Mouse (Mus musculus): ENCODE measurements around the gene Immp1l.

Immp1l gene

DNA sequence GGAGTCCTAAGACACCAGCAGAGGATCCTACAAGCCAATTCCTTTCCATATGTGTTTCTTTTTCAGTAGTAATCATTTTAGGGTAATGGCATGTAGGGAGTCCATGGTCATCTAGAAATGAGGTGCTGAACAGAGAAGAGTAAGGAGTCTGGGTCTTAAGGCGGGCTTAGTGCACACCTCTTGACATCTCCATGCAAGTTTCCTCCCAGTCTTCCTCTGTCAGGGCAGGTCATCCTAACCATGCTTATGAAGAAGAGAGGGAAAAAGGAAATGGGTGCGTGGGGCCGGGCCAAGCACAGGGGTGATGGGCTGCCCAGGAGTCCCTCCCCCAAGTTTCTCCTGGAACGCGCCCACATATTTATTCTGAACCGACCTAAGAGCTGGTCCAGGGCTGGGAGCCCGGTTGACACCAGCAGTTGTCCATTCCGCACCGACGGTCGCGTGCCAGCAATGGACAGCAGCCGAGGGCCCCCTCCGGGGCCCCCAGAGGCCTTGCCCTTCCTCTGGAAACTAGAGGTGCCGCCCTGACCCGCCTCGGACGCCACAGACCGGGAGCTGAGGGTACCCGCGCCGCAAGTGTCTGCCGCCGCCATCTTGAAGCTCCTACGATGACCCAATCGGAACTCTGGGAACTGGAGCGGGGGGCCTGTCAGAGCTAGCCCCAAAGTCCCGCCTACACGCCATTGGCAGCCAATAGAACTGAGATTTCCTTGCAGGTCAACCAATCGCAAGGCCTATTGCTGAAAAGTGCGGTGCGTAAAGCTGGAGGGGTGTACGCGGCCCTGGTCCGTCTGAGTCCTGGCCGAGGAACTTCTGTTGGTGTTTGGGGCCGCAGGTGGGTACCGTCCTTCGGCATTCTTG lies at the start of gene Immp1l, which contains the start of gene Elp4:
TSS of gene Immp1l (plus strand) at position 743 of the 861 bp plus-strand sequence.
TSS of gene Elp4 (minus strand) at position 669 of the 861 bp plus-strand sequence.
- under 1% methylated on average over 39 of the region's 39 CpGs for WGBS

DNA sequence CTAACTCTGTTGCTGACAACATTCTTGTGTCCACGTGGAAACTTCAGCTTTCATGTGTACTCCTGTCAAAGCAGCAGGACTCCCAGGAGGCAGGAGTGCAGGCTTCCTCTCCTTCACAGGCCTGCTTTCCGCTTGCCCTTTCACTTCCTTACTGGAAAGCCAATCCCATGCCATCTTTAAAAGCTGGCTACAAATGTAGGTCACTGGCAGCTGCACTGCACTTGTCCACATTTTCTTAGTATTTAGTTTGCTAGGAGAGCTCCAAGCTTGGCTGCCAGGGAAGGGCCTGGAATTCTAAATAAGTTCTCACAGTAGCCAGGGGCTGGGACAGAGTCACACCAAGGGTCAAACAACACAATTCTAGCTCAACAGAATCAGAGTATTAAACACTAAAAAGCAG lies 49.7 kb upstream of the Immp1l start:
- WGBS = 46% methylated on average over 2 of the region's 2 CpGs

DNA sequence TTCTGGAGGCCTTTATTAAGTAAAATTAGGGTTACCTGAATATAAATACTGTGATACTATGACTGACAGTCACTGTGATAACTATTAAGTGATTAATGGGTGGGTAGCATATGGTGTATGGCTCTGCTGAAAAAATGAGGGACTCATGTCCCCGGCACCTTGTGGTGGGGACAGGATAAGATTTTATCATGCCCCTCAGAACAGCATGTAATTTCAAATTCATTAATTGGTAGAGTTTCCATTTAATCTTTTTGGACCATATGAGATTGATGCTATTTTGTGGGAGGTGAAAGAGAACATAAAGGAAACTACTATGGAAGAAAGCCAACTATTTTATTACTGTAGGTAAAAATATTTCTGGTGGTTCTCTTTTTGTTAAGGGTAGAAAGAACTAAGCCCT lies 31.0 kb upstream of the Immp1l start:
- WGBS = 100% methylated on average over 1 of the region's 1 CpGs

DNA sequence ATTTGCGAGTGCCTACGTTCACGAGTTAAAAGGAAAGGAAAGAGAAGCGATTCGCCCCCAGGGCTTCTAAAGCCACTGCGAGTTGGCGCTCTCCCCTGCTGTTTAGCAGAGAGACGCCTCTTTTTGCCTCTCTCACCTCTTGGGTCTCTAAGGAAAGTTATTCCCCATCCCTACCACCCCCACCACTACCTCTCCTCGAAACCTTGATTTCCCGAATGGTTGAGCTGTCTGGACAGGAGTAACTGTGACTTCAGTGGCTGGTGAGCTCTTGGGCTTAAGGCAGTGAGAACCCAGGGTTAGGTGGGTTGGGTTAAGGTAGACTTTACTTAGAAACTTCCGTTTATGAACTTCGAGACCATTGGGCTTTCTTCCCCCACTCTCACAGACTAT lies 314 bp downstream of the Immp1l start:
- WGBS = under 1% methylated on average over 12 of the region's 12 CpGs

DNA sequence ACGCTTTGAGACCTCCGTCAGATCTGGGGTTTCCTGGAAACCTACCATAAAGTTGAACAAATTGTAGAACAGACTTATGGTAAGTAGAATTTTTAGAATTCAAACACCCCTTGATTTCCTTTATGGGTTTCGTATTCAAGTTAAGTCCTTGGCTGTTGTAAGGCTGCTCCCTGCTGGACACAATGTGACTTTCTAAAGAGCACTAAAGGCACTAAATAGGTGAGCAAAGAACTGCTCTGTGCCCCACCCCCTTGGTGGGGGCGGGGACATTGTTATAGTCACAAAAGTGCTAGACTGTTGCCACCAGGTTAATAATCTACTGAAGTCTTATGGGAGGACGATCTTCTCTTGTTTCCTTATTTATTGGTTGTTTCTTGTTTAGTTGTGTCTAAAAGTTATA lies 3.9 kb downstream of the Immp1l start:
- 86% methylated on average over 5 of the region's 5 CpGs for WGBS

DNA sequence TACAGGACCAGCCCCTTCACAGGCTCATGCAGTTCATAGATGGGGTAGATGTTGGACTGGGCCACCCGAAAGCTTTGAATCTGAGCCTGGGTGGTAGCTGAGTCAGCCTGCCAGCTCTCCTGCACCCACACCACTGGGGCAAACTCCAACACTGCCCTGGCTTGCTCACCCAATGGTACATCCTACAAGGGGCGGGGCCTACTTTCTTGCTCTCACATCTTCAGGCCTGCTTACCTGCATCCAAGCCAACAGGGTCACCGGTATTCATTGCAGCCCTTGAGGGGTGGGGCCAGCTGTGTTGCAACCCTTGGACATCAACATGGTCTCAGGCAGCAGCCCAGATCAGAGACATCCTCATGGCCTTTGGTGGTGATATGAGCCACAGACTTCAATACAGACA lies 6.2 kb downstream of the Immp1l start:
- WGBS = 88% methylated on average over 3 of the region's 3 CpGs

DNA sequence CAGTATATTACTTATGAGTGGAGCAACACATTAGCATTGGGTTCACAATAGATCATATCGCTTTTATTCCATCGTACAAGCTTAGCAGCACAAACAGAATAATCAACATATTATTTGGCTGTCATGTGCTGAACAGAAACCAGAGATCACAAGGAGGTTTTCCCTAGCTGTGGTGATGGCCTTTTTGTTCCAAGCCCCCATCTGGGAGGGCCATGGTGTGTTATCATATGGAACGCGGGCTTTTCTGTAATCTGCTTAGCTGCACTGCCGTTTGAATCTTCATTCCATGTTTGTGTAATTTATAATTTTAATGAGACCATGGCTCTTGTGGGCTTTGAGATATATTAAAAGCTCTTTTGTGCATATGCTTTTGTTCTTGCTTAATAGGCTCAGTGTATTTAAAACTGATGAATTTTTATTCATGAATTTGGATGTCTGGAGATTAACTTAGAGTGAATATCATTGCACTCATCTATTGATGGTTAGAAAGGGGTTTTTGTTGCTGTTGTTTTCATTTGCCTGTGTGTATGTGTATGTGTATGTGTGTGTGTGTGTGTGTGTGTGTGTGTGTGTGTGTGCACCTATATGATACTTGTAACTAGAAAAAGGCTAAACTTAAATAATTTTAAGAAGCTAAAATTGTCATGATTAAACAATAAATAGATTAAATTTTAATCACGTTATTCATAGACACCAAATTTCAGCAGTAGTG lies 9.4 kb downstream of the Immp1l start:
- WGBS = 70% methylated on average over 6 of the region's 6 CpGs

DNA sequence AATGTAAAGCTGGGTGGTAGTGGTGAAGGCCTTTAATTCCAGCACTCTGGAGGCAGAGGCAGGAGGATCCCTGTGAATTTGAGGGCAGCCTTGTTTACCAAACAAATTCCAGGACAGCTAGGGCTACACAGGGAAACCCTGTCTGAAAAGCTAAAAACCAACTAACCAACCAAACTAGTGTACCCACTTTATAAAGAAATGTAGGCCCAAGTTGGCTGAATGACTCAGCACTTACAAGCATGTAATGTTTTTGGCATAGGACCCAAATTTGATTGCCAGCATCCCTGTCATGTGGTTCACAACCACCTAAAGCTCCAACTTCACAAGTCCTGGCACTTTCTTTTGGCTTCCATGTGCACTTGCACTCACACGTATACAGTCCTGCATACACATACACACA lies 12.2 kb downstream of the Immp1l start:
- WGBS = 90% methylated on average over 1 of the region's 1 CpGs

DNA sequence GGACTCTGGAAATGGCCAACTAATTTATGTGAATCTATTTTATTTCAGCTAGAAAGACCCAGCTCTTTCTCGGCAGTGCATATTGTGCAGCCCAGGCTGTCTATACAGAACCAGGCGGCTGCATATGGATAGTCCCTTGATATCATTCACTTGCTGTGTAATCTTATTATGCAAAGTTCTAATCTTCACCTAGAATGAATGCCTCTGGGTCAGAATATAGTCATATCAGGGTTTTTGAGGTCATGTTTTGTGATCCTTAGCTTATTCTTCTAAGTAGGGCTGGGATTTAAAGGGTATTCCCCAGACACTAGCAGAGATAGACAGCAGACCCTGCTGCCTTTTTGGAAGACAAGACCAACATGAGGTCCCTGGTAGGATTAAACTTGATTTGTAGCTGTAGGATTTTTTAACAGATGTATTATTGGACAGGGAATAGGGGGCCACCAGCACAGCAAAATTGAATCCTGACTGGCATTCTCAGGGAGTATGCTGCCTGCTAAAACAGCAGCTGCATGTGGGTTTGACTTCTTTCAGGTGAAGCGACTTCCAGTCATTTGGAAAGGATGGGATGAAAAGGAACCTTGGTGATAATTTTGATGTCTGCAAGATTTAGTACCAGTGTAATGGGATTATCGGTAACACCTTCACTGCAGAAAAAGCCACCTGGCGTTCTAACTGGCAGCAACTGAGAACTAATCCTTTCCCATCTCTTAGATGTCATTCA lies 13.3 kb downstream of the Immp1l start:
- 85% methylated on average over 5 of the region's 5 CpGs for WGBS

DNA sequence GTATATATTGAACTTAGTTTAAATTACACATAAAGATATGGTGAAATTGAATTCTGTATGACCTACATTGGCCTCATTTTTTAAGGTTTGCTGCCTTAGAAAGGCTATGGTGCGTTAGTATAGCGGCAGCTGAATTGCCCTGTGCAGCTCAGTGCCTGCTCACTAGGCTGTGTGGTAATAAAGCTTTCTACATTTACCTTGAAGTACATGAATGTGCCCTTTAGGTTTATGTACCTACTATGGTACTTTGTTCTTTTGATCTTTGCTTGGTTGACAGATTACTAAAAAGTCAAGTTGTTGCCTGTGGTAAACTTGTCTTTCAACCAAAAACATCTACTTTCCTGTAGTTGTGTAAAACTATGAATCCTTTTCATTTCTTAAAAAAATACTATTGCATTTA lies 45.7 kb downstream of the Immp1l start:
- WGBS = 100% methylated on average over 2 of the region's 2 CpGs

DNA sequence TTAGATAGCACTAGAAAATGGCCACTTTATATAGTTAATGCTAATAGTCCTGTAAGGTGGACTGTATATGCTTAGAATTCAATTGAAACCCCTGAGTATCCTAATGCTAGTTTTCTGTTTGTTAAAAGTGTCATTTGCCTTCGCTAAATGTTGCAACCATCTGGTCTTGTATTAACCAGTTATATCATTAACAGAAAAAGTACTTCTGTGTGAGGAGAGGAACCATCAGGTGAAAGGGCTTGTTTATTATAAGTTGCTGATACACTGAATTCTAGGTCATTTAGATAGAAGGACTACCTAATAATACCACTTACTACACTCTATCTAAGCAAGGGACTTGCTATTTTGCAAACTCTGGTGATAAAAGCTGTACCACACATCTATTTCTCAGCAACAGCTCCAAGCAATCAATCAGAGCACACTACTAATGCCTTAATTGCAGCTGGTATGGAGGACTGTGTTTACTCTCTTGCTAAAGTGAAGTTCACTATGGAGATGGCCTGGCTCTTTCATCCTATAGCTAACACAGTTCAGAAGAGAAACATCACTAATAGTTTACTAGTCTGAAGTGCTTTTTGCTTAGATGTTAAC lies 47.0 kb downstream of the Immp1l start:
- 100% methylated on average over 1 of the region's 1 CpGs for WGBS

DNA sequence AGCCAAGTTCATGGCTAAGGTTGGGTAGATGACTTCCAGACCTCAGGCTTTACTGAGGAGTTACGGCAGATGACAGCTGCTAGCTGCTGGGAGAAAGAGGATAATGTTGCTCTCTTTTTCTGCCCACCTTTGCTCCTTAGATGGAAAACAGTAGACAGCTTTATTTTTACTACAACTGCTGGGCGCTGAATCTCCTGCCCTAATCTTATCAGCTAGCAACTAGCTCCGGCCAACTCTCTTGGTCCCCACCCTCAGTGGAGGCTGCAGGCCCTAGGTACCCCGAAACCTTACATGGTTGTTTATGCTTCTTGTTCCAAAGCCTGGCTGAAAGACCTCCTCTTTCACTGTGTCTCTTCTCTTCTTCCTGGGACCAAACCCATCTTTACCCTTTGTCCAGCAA lies 49.4 kb downstream of the Immp1l start:
- 82% methylated on average over 4 of the region's 4 CpGs for WGBS

DNA sequence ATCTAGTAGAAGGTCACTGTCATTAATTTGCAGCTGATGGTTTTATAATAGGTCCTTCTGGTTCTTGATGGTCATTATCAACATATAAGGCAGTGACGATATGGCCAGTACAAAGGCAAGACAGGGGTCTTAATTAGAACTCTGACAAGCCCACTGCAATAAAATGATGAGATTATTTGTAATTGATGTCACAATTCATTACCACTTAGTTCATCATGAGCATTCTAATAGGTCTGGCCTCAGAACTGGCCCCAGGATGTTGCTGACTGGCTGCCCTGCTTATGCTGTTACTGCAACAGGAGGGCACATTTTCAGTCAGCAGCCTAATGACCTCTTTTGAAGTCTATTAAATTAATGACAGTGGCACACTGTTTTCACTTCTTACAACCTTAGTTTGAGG lies 59.0 kb downstream of the Immp1l start:
- WGBS = 90% methylated on average over 1 of the region's 1 CpGs

DNA sequence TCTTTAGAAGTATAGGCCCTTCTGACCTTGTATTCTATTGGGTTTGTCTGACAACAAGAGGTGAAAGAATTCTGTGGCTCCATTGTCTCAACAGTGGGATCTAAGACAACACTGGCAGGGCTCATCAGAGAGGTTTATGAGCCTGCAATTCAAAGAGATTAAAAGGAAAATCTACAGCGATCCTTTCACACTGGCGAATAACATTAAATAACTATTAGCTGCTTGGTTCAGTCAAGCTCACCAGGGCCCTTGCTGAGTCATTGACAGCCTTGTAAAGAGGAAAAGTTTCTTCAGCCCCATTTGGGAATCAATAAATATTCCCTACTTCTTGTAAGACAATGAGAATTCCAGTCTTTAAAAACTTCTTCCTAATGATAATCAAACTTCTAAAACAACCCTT lies 69.5 kb downstream of the Immp1l start:
- WGBS = 48% methylated on average over 2 of the region's 2 CpGs

DNA sequence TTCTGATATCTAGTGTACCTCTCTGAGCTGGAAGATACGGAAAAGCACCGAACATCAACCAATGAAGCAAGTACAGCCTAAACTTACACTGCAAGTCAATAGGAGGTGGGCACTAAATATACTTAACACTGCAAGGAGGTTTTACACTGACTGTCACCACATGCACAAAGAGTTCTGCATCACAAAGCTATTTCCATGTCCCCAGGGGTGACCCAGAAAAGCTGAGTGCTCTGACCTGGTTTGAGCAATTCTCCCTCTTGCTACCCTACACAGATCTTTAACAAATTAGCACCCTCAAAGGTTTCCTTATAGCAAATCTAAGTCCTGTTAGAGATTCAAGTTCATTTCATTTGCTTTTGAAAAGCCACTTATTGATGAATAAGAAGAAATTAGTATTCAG lies 73.6 kb downstream of the Immp1l start:
- WGBS = 93% methylated on average over 2 of the region's 2 CpGs

DNA sequence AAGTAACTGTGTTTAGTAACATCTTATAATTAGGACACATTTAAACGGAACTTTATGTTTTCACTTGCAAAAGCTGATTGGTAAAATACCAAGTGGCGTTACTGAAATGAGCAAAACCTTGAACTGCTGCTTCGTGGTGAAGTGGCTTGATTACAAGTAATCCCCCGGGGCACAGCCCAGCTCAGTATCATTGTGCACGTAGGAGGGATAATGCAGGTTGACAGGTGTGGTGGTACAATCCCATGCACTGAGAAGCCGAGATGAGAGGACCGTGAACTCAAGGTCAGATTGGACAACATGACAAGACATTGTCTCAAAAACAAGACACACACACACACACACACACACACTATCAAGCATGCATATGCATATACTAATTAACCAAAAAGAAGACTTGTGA lies 80.8 kb downstream of the Immp1l start:
- 76% methylated on average over 7 of the region's 7 CpGs for WGBS

DNA sequence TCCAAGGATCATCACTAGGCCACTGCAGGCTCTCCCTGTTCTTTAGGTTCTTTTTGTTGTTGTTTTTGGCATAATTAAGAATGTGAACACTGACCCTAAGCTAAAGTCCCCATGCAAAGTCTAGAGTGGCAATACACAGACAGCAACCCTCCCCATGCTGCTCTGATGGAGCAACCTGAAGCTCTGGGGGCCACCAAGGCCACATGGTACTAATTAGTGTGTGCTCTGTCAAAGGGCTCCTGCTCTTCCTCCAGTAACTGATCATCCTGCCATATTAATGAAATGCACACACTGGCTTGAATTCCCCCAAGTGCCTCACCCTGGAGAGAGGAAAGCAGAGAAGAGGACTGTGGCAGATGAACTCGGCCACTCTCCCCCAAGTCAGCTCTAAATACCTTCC lies 82.7 kb downstream of the Immp1l start:
- 93% methylated on average over 1 of the region's 1 CpGs for WGBS

DNA sequence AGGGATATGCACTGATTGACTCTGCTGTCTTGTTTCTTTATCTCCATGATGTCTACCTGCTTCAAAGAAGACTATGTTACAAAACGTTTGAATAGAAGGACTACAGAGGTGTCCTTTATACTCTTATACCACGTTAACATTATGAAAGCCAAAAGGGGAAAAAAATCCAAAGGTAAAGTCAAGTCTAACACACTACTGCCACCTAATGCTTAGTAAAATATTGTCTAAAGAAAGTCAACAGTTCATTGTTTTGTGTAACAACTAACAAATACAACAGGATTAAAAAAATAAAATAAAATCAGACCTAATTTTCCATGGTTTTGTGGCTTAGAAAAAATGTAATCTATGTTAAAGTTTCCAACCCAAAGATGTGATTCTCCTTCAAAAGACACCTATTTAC lies 83.6 kb downstream of the Immp1l start:
- 29% methylated on average over 2 of the region's 2 CpGs for WGBS

DNA sequence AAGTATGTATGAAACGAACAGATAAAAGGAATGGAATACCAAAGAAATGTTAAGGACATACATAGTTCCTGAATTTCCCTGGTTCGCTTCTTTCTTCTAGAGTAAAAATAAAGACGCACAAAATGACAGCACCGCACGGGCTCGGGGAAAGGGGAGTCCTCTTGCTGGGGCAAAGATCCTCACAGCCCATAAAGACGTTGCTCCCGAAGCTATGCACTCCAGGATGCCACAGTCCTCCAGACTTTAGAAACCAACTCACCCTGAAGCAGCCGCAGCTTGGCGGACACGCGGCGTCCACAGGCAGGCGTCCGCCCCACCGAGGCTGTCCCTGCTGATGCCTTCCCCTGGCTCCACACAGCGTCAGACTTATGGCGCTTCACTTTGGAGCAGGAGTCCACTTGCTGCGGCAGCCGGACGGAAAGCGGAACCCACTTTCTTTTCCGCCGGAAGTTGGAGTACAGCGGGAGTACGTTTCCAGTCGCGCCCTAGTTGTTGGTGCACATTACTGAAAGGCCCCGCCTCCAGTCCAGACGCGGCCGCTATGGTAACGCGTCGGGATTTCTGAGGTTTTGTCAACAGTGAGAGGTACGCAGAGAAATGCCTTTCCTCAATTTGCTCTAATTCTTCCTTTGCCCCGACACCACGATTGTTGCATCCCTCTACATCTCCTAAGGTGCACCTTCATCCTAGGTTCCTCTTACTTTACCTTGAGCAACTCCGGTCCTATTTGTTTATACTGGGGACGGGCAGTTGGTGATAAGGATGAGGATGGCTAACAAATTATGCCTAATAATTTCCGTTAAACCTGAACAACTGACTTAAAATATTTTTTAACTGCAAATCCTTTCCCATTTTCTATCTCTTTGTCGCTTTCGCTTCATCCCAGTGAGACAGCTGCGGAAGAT lies 98.6 kb downstream of the Immp1l start, which contains the start of gene Dnajc24:
TSS of gene Dnajc24 (minus strand) at position 715 of the 905 bp plus-strand sequence.
- WGBS = 1% methylated on average over 44 of the region's 44 CpGs

DNA sequence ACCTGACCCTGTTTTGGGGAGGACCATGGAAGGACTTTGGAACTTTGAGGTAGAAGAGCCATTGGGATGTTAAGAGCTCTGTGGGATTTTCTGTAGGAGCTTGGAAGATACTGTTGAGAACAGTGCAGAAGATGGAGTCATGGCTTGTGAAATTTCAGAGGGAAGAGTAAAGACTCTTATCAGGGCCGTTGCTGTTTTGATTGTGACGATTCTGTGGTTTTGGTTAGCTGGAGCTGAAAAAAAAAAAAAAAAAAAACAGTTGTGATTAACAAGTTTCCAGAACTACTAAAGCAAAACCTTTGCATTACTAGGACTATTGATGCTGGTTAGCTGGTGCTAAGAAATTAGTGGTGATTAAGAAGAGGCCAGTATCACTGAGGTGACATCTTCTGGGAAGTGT lies 104.0 kb downstream of the Immp1l start:
- 72% methylated on average over 2 of the region's 2 CpGs for WGBS
